Mouse (Mus musculus) right cerebral cortex, postnatal 14 days (tissue): ENCODE results near the gene Best1.

Source experiments
- DNase-seq: peaks from one replicate; pipeline ENCODE4 v3.0.0; 2022

The Best1 gene

DNA sequence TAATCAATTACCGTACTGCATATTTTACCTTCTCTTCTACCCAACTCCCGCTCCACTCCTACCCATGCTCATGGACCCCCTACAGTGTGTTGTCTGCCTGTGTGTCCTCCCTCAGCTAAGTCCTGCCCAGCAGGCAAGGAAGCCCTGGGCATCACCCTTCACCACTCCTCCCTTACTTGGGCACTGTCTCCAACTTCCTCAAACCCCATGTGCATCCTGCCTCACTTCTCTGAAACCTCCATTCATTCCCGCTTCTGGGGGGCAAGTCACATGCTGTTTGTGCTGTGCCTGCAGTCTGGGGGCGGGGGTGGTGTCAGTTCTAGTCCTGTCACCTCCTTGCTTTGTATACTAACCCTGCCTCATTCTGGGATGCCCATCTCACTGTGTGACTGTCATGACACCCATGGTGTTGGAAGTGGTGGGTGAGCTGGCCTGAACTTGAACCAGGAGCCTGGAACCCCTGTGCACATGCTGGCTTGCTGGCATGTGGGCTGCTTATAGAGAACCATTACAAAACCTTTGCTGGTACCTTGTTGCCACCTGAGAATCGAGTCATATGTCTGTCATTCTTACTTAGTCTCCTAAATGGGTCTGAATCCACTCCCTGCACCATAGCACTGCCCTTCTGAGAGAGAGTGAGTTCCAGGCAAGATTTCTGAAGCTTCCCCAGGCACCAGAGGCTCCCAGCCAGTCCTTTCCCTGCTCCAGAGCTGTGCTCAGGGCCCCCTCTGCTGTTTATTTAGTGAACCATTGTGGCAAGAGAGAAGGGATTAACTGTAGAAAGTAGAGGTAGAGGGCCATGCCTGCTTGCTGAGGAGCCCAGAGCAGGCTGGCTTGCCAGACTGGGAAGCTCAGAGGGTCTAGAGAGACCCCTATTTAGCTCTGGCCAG is 21.2 kb upstream of the Best1 start:
- peak; percentile 53 for DNase-seq

DNA sequence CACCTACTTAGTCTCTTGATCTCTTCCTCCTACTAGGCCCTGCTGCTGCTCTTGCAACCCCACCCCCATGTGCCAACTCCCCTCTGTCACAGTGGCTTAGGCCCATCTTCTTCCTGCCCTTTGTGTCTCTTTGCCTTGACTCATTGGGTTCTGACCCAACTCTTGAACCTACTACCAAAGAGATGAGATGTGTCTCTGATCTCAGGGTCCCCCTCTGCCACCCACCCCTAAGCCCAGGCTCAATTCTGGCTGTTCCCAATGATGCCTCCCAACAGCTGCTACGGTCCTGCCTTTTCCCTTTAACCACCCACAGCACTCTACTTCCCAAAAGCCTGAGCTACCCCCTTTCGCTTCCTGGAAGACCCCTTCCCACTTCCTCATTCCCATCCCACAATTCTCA is 20.5 kb upstream of the Best1 start:
- DNase-seq = no peak

DNA sequence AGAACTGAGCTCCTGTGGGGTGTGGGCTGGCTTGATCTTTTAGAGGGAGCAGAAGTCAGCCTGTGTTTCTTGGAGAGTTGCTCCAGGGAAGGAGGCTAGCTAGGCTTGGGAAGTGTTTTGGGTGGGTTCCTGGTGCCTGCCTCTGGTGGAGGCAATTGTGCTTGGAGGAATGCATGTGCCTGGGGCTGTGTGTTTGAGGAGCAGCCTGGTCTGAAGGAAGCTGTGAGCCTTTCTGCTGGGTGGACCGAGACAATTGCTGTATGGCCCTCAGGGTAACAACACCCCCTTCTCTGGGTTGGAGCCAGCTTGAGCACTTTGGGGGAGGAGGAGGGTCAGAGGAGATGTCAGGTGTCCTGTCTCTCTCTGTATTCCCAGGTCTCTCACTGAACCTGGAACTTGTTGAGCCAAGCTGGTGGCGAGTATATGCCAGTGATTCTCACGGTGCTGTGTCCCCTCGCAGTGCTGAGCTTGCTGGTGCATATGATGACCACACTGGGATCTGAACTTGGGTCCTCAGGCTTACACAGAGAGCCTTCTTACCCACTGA is 17.9 kb upstream of the Best1 start:
- DNase-seq = no peak

GRCm38 (mm10) chr19:10018527-10018818 is 17.0 kb upstream of the Best1 start:
- no peak for DNase-seq

GRCm38 (mm10) chr19:10017637-10018526 is 16.4 kb upstream of the Best1 start:
- DNase-seq = peak; percentile 75

DNA sequence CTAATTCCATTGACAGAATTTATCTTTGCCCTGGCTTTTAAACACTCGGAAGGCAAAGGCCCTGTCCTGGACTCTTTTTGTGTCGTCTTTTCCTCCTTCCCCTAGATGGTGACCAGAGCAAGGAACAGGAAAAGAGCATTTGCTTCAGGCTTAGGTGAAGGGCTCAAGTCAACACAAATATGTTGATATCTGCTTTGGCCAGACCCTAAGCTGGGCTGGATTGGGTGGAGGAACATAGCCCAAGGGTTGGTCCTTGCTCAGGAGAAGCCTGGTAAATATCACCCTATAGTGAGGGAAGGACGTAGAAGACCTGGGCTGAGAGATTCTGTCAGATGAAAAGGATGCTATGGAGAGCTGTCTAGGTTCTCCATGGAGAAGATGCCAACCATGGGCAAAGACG is 14.7 kb upstream of the Best1 start:
- DNase-seq = no peak

DNA sequence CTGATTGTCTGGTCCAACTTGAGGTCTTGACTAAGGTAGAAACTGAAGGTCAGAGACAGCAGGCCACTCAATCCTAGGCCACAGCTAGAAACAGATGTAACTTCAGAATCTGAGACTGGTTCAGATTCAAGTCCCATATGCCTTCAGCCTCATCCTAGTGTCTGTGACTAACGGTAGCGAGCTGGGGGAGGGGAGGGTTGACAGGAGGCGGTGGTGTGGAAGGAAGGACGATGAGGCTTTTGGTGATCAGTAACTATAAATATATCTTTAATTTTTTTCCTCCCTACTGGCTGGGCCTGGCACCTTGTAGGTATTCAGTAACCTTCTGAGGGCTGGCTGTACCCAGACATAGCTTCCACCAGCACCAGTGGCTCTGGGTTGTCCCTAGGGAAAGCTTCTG is 14.0 kb upstream of the Best1 start:
- no peak for DNase-seq

GRCm38 (mm10) chr19:10014824-10015223 is 13.4 kb upstream of the Best1 start:
- no peak for DNase-seq

- DNase-seq = no peak
These were observed 12.5 kb upstream of the Best1 start for GRCm38 (mm10) chr19:10013913-10014312.

- DNase-seq = no peak
These were observed 11.9 kb upstream of the Best1 start for GRCm38 (mm10) chr19:10013348-10013747.

- no peak for DNase-seq
These were observed 11.4 kb upstream of the Best1 start for GRCm38 (mm10) chr19:10012827-10013278.

DNA sequence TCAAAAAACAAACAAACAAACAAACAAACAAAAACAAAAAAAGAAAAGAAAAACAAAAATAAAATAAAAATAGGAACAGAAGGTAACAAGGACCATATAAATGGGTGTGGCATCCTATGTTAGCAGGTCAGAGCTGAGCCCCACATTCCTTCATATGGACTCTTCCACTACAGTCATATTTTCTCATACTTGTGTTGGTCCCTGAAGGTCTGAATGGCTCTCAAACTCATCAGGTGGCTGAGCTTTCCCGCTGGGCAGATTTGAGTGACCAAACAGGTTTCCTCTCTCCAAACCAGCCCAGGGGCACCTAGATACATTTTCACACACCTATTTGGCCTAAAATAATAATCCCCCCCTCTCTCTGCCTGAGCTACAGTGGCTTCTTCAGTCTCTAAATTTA is 10.0 kb upstream of the Best1 start:
- no peak for DNase-seq

GRCm38 (mm10) chr19:10003696-10004095 is 2.3 kb upstream of the Best1 start:
- no peak for DNase-seq

- no peak for DNase-seq
These were observed 1.1 kb downstream of the Best1 start for GRCm38 (mm10) chr19:10000330-10000729.

GRCm38 (mm10) chr19:9998736-9999486 is 2.5 kb downstream of the Best1 start:
- no peak for DNase-seq

DNA sequence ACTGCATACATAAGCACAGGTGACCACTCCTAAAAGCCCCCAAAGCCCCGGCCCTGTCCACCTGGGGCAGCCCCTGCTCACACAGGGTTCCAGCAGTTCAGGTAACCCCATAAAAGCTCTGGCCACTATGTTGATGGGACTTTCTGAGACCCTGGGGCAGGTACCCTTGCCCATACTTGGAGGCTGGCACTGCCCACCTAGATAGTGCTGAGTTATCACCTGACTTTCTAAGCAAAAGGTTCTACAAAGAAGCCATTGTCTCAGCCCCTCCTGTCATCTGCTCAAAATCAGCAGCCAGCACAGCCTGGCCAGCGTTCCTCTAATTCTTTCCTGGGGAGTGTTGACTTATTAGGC is 3.4 kb downstream of the Best1 start:
- DNase-seq = no peak

- no peak for DNase-seq
These were observed 4.0 kb downstream of the Best1 start for GRCm38 (mm10) chr19:9997204-9998062.

DNA sequence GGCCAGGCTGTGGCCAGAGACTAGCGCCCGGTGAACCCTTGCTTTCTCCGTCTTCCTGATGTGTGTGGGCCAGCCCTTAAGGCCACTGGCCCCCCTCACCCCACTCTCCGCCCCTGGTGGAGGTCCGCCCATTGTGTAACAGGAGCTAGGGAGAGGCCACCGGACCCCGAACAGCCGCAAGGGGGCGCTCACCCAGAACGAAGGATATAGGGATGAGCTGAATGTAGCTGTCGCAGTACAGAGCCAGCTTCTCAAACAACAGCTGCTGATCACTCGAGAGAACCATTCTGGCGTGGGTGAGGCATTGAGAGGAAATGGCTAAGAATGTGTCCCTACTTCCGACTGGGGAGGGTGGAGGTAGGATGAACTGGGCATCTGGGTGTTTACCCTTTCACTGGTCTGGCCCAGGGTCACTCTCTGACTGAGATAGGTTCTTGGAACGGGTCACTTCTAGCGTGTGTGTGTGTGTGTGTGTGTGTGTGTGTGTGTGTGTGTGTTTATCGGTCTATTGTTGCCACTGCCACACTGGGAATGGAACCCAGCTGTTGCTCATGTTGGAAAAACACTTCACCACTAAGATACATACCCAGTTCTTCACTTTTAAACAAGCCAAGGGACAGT is 8.3 kb downstream of the Best1 start:
- DNase-seq = peak; percentile 88

DNA sequence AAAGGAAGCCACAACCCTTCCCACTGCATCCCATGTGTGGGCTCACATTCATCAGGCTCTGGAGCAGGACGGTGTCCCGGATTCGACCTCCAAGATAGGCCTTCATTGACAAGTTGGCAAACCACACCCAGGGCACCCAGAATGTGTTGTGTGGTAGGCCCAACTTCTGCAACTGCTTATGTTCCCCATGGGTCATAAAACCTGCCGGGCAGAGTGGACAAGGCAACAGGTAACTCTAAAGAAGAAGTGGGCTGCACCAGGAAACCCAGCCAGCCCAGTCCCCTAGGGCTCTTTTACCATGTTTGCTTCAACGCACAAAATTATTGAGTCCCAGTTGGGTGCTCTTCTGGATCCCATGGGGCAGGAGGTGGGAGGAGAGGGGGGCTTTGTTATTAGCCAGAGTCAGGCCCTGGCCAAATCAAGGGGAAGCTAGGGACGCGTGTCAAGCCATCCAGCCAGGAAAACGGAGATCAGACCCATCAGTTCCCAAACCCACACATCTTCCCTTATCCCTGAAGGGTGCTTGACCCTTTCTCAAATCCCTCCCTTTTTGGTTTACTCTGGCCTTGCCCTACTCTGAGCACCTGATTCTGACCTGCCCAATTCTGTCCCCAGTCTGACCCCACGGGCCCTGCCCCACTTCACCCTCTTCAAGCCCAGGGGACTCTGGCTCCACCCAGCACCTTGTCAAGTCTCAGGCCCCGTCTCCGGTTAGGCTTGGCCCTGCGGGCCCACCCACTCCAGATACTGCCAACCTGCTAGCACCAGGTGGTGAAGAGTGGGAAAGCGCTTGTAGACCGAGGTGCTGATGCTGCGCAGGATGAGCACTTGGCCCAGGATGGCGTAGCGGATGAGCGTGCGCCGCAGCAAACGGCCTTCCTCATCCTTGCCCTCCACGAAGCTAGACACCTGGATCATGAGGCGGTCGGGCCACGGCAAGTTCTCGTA is 9.1 kb downstream of the Best1 start:
- no peak for DNase-seq

- peak; percentile 77 for DNase-seq
These were observed 10.1 kb downstream of the Best1 start for GRCm38 (mm10) chr19:9991304-9991703.
